Mouse (Mus musculus): ENCODE measurements at regions not wholly inside any gene's neighbourhood (a gene's known extent, or its start where the extent isn't known, plus 50 kb on each side); places are given as distances from the start of the nearest gene placed in this dataset.

GRCm38 (mm10) chr12:92028354-92028753 lies 179.4 kb upstream of the Sel1l start:
- TF ChIP-seq CTCF (IDR thresholded peaks at IDR 0.05; ENCODE audit: insufficient read depth, low read length) (no peak), POLR2A (IDR thresholded peaks at IDR 0.05; ENCODE audit: borderline replicate concordance, extremely low read depth, low read depth, low read length) (no peak)

Measured in lung, adult 2 months (tissue).